Mouse (Mus musculus): ENCODE results near the gene Gm12184. TPM values are rescaled to one million over a fixed set of nuclear protein-coding genes. Genes with fewer than 3 reads are reported as not detected.

Gm12184 gene
- polyA plus RNA-seq, 1 experiment, result 5.3 TPM

- TF ChIP-seq CTCF (IDR thresholded peaks at IDR 0.05; ENCODE audit: insufficient read depth, low read length), result no peak
- no peak for TF ChIP-seq POLR2A (IDR thresholded peaks at IDR 0.05; ENCODE audit: borderline replicate concordance, extremely low read depth, low read depth, low read length)
- whole genome bisulfite sequencing, result 4% methylated on average over 7 of the region's 7 CpGs
- no peak for DNase-seq
- Histone ChIP-seq H3K4me1 (ENCODE audit: control insufficient read depth, insufficient read depth, low read length) (peaks cover 12% of the 10 kb centered on the region), H3K4me3 (replicated peaks; ENCODE audit: extremely low read depth, low read depth, low read length) (peak overlapping the region; percentile 26)
Observed at GRCm38 (mm10) chr11:48869380-48870110, 43.1 kb upstream of the Gm12184 start.

GRCm38 (mm10) chr11:48866481-48866880 is 40.0 kb upstream of the Gm12184 start:
- Histone ChIP-seq H3K4me3 (replicated peaks; ENCODE audit: extremely low read depth, low read depth, low read length) (no peak overlapping the region), H3K4me1 (ENCODE audit: control insufficient read depth, insufficient read depth, low read length) (peaks cover 5% of the 10 kb centered on the region; the same call in 1 of the 2 replicates)
- no peak for TF ChIP-seq POLR2A (IDR thresholded peaks at IDR 0.05; ENCODE audit: borderline replicate concordance, extremely low read depth, low read depth, low read length)
- no peak for TF ChIP-seq CTCF (IDR thresholded peaks at IDR 0.05; ENCODE audit: insufficient read depth, low read length)
- 93% methylated on average over 9 of the region's 9 CpGs for WGBS
- DNase-seq, result no peak

- Histone ChIP-seq H3K4me3 (replicated peaks; ENCODE audit: extremely low read depth, low read depth, low read length) (no peak overlapping the region), H3K4me1 (ENCODE audit: control insufficient read depth, insufficient read depth, low read length) (peaks cover 3% of the 10 kb centered on the region; the same call in 1 of the 2 replicates)
- TF ChIP-seq POLR2A (IDR thresholded peaks at IDR 0.05; ENCODE audit: borderline replicate concordance, extremely low read depth, low read depth, low read length) (no peak), CTCF (IDR thresholded peaks at IDR 0.05; ENCODE audit: insufficient read depth, low read length) (no peak)
- no peak for DNase-seq
- 68% methylated on average over 3 of the region's 3 CpGs for WGBS
Observed at GRCm38 (mm10) chr11:48863808-48864207, 37.4 kb upstream of the Gm12184 start.

GRCm38 (mm10) chr11:48862784-48863319 is 36.4 kb upstream of the Gm12184 start:
- Histone ChIP-seq H3K4me3 (replicated peaks; ENCODE audit: extremely low read depth, low read depth, low read length) (no peak overlapping the region), H3K4me1 (ENCODE audit: control insufficient read depth, insufficient read depth, low read length) (no peaks in the 10 kb centered on the region)
- WGBS, result 78% methylated on average over 1 of the region's 1 CpGs
- no peak for TF ChIP-seq POLR2A (IDR thresholded peaks at IDR 0.05; ENCODE audit: borderline replicate concordance, extremely low read depth, low read depth, low read length)
- no peak for TF ChIP-seq CTCF (IDR thresholded peaks at IDR 0.05; ENCODE audit: insufficient read depth, low read length)
- DNase-seq, result no peak

GRCm38 (mm10) chr11:48859014-48859413 is 32.6 kb upstream of the Gm12184 start:
- H3K4me3 ChIP-seq (replicated peaks; ENCODE audit: extremely low read depth, low read depth, low read length), result no peak overlapping the region
- peak; percentile 55; the same call in 1 of the 2 replicates for TF ChIP-seq CTCF (IDR thresholded peaks at IDR 0.05; ENCODE audit: insufficient read depth, low read length)
- no peak for TF ChIP-seq POLR2A (IDR thresholded peaks at IDR 0.05; ENCODE audit: borderline replicate concordance, extremely low read depth, low read depth, low read length)
- DNase-seq, result no peak
- under 1% methylated on average over 6 of the region's 6 CpGs for WGBS
- peaks cover 4% of the 10 kb centered on the region for H3K4me1 ChIP-seq (ENCODE audit: control insufficient read depth, insufficient read depth, low read length)

- Histone ChIP-seq H3K4me3 (replicated peaks; ENCODE audit: extremely low read depth, low read depth, low read length) (peak overlapping the region; percentile 76), H3K4me1 (ENCODE audit: control insufficient read depth, insufficient read depth, low read length) (peaks cover 7% of the 10 kb centered on the region)
- peak; percentile 92 for DNase-seq
- WGBS, result 5% methylated on average over 31 of the region's 31 CpGs
- TF ChIP-seq CTCF (IDR thresholded peaks at IDR 0.05; ENCODE audit: insufficient read depth, low read length) (no peak), POLR2A (IDR thresholded peaks at IDR 0.05; ENCODE audit: borderline replicate concordance, extremely low read depth, low read depth, low read length) (0 out of 2 replicates have a peak, but pooled peaks have one; percentile 7)
Observed at GRCm38 (mm10) chr11:48853474-48854180, 27.2 kb upstream of the Gm12184 start.

- Histone ChIP-seq H3K4me1 (ENCODE audit: control insufficient read depth, insufficient read depth, low read length) (peaks cover 7% of the 10 kb centered on the region), H3K4me3 (replicated peaks; ENCODE audit: extremely low read depth, low read depth, low read length) (peak overlapping the region; percentile 76)
- 14% methylated on average over 23 of the region's 23 CpGs for WGBS
- no peak for DNase-seq
- TF ChIP-seq POLR2A (IDR thresholded peaks at IDR 0.05; ENCODE audit: borderline replicate concordance, extremely low read depth, low read depth, low read length) (no peak), CTCF (IDR thresholded peaks at IDR 0.05; ENCODE audit: insufficient read depth, low read length) (no peak)
Observed at GRCm38 (mm10) chr11:48852624-48853473, 26.4 kb upstream of the Gm12184 start.

- WGBS, result 78% methylated on average over 4 of the region's 4 CpGs
- H3K4me3 ChIP-seq (replicated peaks; ENCODE audit: extremely low read depth, low read depth, low read length), result no peak overlapping the region
- no peak for TF ChIP-seq CTCF (IDR thresholded peaks at IDR 0.05; ENCODE audit: insufficient read depth, low read length)
- TF ChIP-seq POLR2A (IDR thresholded peaks at IDR 0.05; ENCODE audit: borderline replicate concordance, extremely low read depth, low read depth, low read length), result no peak
- no peak for DNase-seq
- peaks cover 7% of the 10 kb centered on the region for H3K4me1 ChIP-seq (ENCODE audit: control insufficient read depth, insufficient read depth, low read length)
Observed at GRCm38 (mm10) chr11:48852190-48852589, 25.7 kb upstream of the Gm12184 start.

Data from lung, adult 2 months (tissue).